Mouse (Mus musculus) heart, postnatal 10 days (tissue): ENCODE results near the gene Lgals4. TPM values are rescaled to one million over a fixed set of nuclear protein-coding genes. Genes with fewer than 3 reads are reported as not detected.
A peak's percentile ranks its signal among the peaks of the same experiment; 100 is the strongest.
"Not testable (repeated sequence)": the region's sequence is repeated elsewhere in the genome, so short reads cannot be mapped to it uniquely, and the experiment has no call there.

Experiments
- DNase-seq, 2 experiments: peaks; one replicate each; pipeline ENCODE4 v3.0.0; 2021
- intact Hi-C: fragments of 180-260 bp; cut with DNase I; formaldehyde crosslinking; loops from one replicate; pipeline ENCODE4 v1.15.1; 2025
- total RNA-seq, 2 experiments: library from RNA; stranded (reverse); gene quantifications; 2 replicates each; pipeline ENCODE4 v1.2.3; 2021

The Lgals4 gene
- total RNA-seq, 2 experiments from 2014 or later: 35.0 to 35.8 TPM

- intact Hi-C loops: no loop called here
Observed at GRCm38 (mm10) chr7:28859953-28860352, 26.3 kb downstream of the Lgals4 start.

DNA sequence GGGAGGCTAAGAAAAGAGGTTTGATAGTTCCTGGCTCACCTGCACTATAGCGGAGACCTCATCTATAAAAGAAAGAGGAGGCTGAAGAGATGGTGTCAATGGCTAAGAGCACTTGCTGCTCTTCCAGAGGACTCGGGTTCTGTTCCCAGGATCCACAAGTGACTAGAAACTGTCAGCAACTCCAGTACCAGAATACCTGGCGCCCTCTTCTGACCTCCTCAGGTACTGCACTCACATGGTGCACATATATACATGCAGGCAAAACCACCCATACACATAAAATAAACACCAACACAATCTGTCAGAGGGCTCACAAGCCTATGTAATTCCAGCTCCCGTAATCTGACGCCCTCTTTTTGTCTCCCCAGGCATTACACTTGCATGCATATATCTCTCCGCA lies 27.2 kb downstream of the Lgals4 start:
- no peak for DNase-seq
- intact Hi-C loops: no loop called here

More at GRCm38 (mm10) chr7:28859953-28860352, 26.3 kb downstream of the Lgals4 start:
- no peak for DNase-seq

- intact Hi-C loops: no loop called here
- no peak for DNase-seq
Observed at GRCm38 (mm10) chr7:28862817-28863499, 29.3 kb downstream of the Lgals4 start.

DNA sequence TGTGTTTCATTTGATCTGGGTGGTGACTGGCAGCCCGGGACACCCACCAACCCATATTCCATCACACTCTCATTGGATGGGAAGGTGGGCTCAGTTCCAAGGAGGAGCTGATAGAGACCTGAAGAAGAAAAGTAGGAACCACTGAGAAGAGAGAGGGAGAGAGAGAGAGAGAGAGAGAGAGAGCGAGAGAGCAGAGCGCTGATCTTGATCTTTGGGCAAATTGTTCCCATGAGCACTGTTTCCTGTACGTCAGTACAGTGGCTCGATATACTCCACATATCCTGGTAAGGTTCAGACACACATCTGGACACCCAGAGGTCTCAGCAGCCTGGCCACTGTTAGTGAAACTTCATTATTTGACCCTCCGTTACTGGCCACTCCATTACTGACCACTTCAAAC lies 29.9 kb downstream of the Lgals4 start, which contains the start of gene Lgals7:
Lgals7 (plus strand) TSS at position 314 of the 400 bp plus-strand sequence.
- intact Hi-C loops: no loop called here
- no peak for DNase-seq

DNA sequence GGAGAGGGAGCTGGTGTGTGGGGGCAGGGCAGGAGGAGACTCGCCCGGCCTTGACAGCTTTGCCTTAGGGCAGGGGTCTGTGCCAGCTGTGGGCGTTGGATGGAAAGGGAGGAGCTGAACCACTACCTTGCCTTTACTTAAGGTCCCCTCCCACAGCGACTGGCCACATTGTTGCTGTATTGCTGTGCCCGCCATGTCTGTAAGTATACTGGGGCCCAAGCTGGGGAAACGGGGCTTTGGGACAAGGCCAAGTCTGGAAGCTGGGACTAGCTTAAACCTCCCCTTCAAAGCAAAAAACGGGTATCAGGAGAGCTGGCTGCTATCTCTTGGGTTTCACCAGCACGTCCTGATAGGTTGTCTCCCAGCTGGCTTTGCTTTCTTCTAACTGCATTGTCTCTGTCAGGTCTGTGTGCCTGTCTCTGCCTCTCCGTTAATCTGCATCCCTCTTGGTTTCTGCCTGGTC lies 30.7 kb downstream of the Lgals4 start:
- no peak for DNase-seq
- intact Hi-C loops: no loop called here

DNA sequence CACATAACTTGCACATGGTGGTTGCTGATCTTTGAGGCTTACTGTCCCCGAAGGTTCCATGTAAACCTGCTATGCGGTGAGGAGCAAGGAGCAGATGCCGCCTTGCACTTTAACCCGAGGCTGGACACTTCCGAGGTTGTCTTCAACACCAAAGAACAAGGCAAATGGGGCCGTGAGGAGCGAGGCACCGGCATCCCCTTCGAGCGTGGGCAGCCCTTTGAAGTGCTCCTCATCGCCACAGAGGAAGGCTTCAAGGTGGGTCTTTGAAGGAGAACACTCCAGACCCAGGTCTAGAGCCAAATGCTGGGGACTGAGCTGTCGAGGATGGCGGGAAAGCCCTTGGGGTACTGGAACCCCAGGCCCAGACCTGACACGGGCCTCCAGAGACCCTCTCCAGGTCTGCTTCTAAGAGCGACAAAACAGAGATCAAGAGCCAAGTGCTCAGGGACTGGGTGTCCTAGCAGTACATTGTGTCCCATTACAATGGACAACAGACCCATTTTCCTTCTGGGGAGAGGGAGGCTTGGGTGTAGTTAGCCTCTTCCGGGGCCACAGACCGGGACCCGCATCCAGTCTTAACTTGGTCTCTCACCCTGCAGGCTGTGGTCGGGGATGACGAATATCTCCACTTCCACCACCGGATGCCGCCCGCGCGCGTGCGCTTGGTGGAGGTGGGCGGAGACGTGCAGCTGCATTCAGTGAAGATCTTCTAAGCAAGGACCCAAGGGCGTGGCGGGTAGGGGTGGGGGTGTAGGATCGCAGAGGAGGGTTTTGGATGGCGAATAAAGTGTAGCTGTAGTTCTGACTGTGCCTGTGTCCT lies 32.0 kb downstream of the Lgals4 start:
- intact Hi-C loops: loop anchor here (2.0 kb wide), 2 partner anchors 39 to 85 kb away; no protein-coding TSS in a partner anchor
- peak; percentile 87 to 88 for DNase-seq

DNA sequence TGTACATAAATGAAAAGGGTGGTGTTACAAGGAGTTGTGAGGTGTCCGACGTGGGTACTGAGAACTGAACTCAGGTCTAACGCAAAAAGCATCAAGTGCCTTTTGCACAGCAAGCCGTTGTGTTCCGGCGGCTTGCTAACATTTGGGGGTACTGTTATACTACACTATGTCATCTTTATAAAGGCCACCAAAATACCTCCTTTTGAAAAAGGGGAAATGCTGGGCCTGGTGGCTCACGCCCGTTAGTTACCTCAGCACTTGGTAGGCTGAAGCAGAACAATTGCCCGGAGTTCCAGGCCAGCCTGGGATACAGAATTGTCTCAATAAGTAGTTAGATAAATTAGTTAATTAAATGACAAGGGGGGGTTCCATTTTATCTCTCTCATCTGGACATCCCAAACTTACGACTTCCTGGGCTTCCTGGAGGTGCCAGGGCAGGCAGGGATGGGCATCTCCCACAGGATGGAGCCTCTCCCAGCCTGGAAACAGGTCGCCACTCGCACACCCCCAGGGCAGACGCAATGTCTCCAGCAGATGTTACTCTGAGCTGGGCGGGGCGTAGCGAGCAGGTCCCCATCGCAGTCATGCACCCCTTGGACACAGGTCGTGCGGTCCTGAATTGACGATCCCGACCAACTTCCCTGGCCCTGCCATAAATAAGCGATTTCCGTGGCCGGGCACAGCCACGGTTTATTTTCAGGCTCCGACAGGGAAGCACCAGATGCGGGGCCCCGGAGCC lies 33.3 kb downstream of the Lgals4 start:
- intact Hi-C loops: loop anchor here (1.0 to 2.0 kb wide), 3 partner anchors 40 to 86 kb away; no protein-coding TSS in a partner anchor
- no peak for DNase-seq

DNA sequence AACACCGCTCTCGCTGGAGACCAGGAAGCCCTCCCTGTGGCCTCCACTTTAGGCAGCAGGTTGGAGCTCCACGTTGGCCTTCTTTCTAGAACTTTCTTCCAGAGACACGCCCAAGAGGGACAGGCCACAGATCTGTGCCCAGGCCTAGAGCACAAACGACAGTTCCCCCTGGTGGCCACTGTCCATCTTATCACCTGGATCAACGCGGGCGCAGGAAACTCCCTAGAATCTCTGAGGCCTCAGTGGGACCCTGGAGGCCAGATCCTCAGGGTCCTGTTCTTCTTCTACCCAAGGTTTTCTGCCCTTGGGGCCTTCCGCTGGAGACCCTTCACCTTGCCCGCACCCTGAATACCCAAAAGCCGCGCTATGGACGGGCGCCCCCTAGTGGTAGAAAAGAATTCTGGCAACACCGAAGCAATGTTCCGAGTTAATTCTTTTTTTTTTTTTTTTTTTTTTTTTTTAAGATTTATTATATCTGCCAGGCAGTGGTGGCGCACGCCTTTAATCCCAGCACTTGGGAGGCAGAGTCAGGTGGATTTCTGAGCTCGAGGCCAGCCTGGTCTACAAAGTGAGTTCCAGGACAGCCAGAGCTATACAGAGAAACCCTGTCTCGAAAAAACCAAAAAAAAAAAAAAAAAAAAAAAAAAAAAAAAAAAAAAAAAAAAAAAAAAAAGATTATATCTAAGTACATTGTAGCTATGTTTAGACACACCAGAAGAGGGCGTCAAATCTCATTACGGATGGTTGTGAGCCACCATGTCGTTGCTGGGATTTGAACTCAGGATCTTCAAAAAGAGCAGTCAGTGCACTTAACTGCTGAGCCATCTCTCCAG lies 34.1 kb downstream of the Lgals4 start:
- intact Hi-C loops: loop anchor here (1.0 to 2.0 kb wide), 3 partner anchors 41 to 87 kb away; no protein-coding TSS in a partner anchor
- peak; percentile 83 to 91 for DNase-seq

- DNase-seq: no peak
- intact Hi-C loops: no loop called here
Observed at GRCm38 (mm10) chr7:28870901-28871664, 37.4 kb downstream of the Lgals4 start.

- DNase-seq: no peak
- intact Hi-C loops: no loop called here
Observed at GRCm38 (mm10) chr7:28874565-28874964, 40.9 kb downstream of the Lgals4 start.

- intact Hi-C loops: no loop called here
Observed at GRCm38 (mm10) chr7:28876099-28876498, 42.4 kb downstream of the Lgals4 start.

DNA sequence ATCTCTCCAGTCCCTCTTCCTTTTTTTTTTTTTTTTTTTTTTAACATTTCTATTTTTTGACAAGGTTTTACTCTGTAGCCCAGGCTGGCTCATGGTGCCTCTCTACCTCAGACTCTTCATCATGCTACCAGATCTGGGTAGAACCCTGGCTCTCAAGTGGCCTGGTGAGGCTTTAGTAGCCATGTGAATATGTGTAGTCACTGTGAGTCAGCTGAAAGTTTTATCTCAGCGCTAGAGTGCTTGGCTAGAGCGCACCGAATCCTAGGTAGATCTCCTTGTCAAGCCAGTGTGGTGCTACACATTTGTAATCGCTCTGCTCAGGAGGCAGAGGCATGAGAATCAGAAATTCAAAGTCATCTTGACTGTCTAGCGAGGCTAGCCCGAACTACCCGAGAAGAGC lies 43.5 kb downstream of the Lgals4 start:
- no peak for DNase-seq
- intact Hi-C loops: no loop called here

More at GRCm38 (mm10) chr7:28876099-28876498, 42.4 kb downstream of the Lgals4 start:
- no peak for DNase-seq

DNA sequence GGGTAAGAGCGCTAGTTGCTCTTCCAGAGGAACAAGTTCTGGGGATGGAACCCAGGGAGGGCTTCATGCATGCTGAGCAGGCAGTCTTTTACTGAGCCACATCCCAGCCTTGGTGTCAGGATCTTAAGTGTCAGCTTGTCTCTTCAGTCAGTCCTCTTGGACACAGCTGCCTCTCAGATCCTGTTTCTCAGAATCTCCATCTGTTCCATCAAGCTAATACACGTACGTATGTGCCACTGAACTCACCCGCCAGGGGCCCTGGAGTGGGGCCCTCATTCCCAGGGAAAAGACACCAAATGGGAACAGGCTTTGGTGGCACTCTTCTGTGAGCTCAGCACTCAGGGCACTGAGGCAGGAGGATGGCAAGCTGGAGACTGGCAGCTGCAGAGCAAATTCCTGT lies 44.2 kb downstream of the Lgals4 start:
- no peak for DNase-seq
- intact Hi-C loops: no loop called here

GRCm38 (mm10) chr7:28879606-28880005 lies 46.0 kb downstream of the Lgals4 start:
- intact Hi-C loops: no loop called here
- no peak for DNase-seq

GRCm38 (mm10) chr7:28880554-28880953 lies 46.9 kb downstream of the Lgals4 start:
- DNase-seq: no peak
- intact Hi-C loops: no loop called here

- DNase-seq: no peak
- intact Hi-C loops: no loop called here
Observed at GRCm38 (mm10) chr7:28881199-28881598, 47.5 kb downstream of the Lgals4 start, which contains the start of gene Capn12. TSS of gene Capn12 (plus strand) at chr7:28881422.

- intact Hi-C loops: no loop called here
Observed at GRCm38 (mm10) chr7:28883039-28883438, 49.4 kb downstream of the Lgals4 start.

DNA sequence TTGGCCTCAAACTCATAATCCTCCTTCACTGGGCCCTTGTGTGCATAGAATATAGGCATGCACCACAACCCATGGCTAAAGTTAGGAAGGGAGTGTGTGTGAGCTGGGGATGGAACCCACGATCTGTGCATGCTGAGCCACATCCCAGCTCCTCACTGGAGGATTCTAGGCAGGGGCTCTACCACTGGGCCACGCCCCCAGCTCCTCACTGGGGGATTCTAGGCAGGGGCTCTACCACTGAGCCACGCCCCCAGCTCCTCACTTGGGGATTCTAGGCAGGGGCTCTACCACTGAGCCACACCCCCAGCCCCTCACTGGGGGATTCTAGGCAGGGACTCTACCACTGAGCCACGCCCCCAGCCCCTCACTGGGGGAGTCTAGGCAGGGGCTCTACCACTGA lies 50.0 kb downstream of the Lgals4 start:
- DNase-seq, intact Hi-C loops: not testable (repeated sequence)

More at GRCm38 (mm10) chr7:28883039-28883438, 49.4 kb downstream of the Lgals4 start:
- no peak for DNase-seq

DNA sequence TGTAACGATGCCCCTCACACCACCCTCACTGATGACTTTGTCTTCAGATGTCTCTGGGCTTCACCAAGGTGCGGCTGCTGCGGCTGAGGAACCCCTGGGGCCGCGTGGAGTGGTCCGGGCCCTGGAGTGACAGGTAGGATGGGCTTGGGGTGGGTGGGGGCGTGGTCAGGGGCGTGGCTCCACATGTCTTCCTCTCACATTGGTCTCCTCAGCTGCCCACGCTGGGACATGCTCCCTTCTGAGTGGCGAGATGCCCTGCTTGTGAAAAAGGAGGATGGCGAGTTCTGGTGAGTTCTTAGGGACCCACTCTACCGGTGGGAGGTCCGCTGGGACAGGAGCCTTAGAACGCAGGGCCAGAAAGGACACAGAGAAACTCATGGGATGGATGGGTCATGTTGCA lies 52.8 kb downstream of the Lgals4 start:
- DNase-seq: no peak
- intact Hi-C loops: no loop called here
